ENCODE assay signal across 26 mouse cellular contexts in the genomic region with DNA sequence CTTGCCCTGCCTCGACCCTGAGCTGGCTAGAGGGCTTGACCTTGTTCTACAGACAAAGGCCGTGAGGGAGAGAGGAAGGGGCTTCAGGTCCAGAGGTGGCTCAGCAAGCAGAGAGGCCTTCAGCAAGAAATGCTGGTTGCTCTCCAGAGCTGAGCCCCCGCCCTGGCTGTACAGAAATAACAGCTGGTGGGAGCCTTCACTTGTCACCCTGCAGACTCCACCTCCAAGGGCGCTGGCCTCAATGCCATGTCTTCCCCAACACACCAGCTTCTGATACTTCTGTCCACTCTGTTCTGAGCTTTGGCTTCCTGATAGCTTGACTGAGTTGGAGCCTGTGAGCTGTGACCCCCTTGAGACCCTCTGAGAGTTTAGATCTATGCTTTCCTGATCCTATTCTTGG.
A peak's percentile ranks its signal among the peaks of the same experiment; 100 is the strongest.
DNase-seq lines count a peak whose midpoint lies in the region; ATAC-seq and TF ChIP-seq lines count a peak whose summit lies in the region.
"Had no signal": no experiment of that assay in that cellular context is flagged by ENCODE, and none has a peak within 500 bp of the region (broad histone marks: within the 10 kb centered on the region; RNA-seq: fewer than 3 reads in every experiment).

No protein-coding gene starts in this region.

- TF ChIP-seq CTCF in forebrain, postnatal 0 days (IDR thresholded peaks at IDR 0.05; ENCODE audit: low read depth): no peak
- no peak for TF ChIP-seq CTCF in stomach, postnatal 0 days (IDR thresholded peaks at IDR 0.05; ENCODE audit: low read depth)

- DNase-seq in forebrain, embryonic 10.5 days (ENCODE audit: extremely low spot score, low spot score): no peak
- no peak for DNase-seq in forebrain, postnatal 0 days
- DNase-seq in liver, embryonic 13.5 days: no peak
- DNase-seq in liver, embryonic 11.5 days (ENCODE audit: low spot score): no peak
- DNase-seq in midbrain, embryonic 10.5 days (ENCODE audit: low spot score): peak; percentile 31
- no peak for DNase-seq in midbrain, embryonic 11.5 days (ENCODE audit: low spot score, missing footprints)
- no peak for DNase-seq in stomach, postnatal 0 days (ENCODE audit: low spot score)
- DNase-seq: adrenal gland, postnatal 10 days; cerebellum, adult 9-10 months; gastrocnemius, postnatal 10 days; heart, postnatal 10 days; kidney, adult 18-20 months; layer of hippocampus, adult 9-11 months; left cerebral cortex, postnatal 4 days; liver, postnatal 0 days; right cerebral cortex, postnatal 4 days; thymus, postnatal 36 days had no signal

- H3K36me3 ChIP-seq in forebrain, embryonic 10.5 days (replicated peaks): no peaks in the 10 kb centered on the region
- no peaks in the 10 kb centered on the region for H3K36me3 ChIP-seq in forebrain, postnatal 0 days (ENCODE audit: insufficient read depth)
- H3K36me3 ChIP-seq in liver, embryonic 13.5 days: no peaks in the 10 kb centered on the region
- H3K36me3 ChIP-seq in liver, embryonic 11.5 days (ENCODE audit: control insufficient read depth, insufficient read depth, low read length): no peaks in the 10 kb centered on the region
- H3K36me3 ChIP-seq in midbrain, embryonic 10.5 days: no peaks in the 10 kb centered on the region
- H3K36me3 ChIP-seq in midbrain, embryonic 11.5 days (ENCODE audit: control insufficient read depth, insufficient read depth, low read length): no peaks in the 10 kb centered on the region
- no peaks in the 10 kb centered on the region for H3K36me3 ChIP-seq in myocyte (ENCODE audit: control insufficient read depth, insufficient read depth)
- no peaks in the 10 kb centered on the region for H3K36me3 ChIP-seq in stomach, postnatal 0 days (ENCODE audit: control insufficient read depth, insufficient read depth, low read length)
- H3K36me3 ChIP-seq: heart, embryonic 12.5 days; midbrain, embryonic 15.5 days; neural tube, embryonic 13.5 days had no signal

- H3K9ac ChIP-seq in forebrain, postnatal 0 days: no peak overlapping the region
- H3K9ac ChIP-seq in liver, embryonic 13.5 days: no peak overlapping the region
- no peak overlapping the region for H3K9ac ChIP-seq in liver, embryonic 11.5 days (ENCODE audit: low read depth, low read length)
- no peak overlapping the region for H3K9ac ChIP-seq in midbrain, embryonic 11.5 days (ENCODE audit: low read length)
- H3K9ac ChIP-seq in stomach, postnatal 0 days (ENCODE audit: low read length): no peak overlapping the region
- H3K9ac ChIP-seq: forebrain, embryonic 13.5 days; heart, embryonic 12.5 days; liver, postnatal 0 days; midbrain, embryonic 15.5 days; neural tube, embryonic 13.5 days had no signal

- ATAC-seq in forebrain, postnatal 0 days: no peak
- no peak for ATAC-seq in liver, embryonic 13.5 days (ENCODE audit: low read depth)
- no peak for ATAC-seq in liver, embryonic 11.5 days (replicated peaks; ENCODE audit: low FRiP score)
- ATAC-seq in midbrain, embryonic 11.5 days (ENCODE audit: low FRiP score): no peak
- no peak for ATAC-seq in stomach, postnatal 0 days (ENCODE audit: low FRiP score, low TSS enrichment)
- ATAC-seq: activated CD4-positive, CD25-positive, alpha-beta regulatory T cell, adult 4 months; forebrain, embryonic 13.5 days; liver, postnatal 0 days; midbrain, embryonic 15.5 days had no signal

- peaks cover 90% of the 10 kb centered on the region for H3K4me1 ChIP-seq in forebrain, embryonic 10.5 days
- H3K4me1 ChIP-seq in forebrain, postnatal 0 days (ENCODE audit: insufficient read depth): no peaks in the 10 kb centered on the region
- H3K4me1 ChIP-seq in liver, embryonic 13.5 days (replicated peaks): peaks cover 24% of the 10 kb centered on the region
- peaks cover 23% of the 10 kb centered on the region for H3K4me1 ChIP-seq in liver, embryonic 11.5 days (replicated peaks; ENCODE audit: control insufficient read depth, insufficient read depth, low read length)
- H3K4me1 ChIP-seq in midbrain, embryonic 10.5 days: peaks cover 74% of the 10 kb centered on the region
- peaks cover 19% of the 10 kb centered on the region; the same call in 1 of the 2 replicates for H3K4me1 ChIP-seq in midbrain, embryonic 11.5 days (ENCODE audit: control insufficient read depth, insufficient read depth, low read length)
- peaks cover 3% of the 10 kb centered on the region; the same call in 1 of the 2 replicates for H3K4me1 ChIP-seq in stomach, postnatal 0 days (replicated peaks; ENCODE audit: control insufficient read depth, insufficient read depth)

- H3K79me2 ChIP-seq in myocyte (ENCODE audit: control insufficient read depth, insufficient read depth): no peaks in the 10 kb centered on the region

- H3ac ChIP-seq in myocyte (ENCODE audit: control insufficient read depth, insufficient read length): no peak overlapping the region

- peaks cover 49% of the 10 kb centered on the region for H3K27me3 ChIP-seq in forebrain, embryonic 10.5 days (ENCODE audit: poor library complexity, severe bottlenecking)
- H3K27me3 ChIP-seq in forebrain, postnatal 0 days (ENCODE audit: insufficient read depth, low read length): no peaks in the 10 kb centered on the region; the same call in 1 of the 2 replicates
- no peaks in the 10 kb centered on the region for H3K27me3 ChIP-seq in liver, embryonic 13.5 days
- no peaks in the 10 kb centered on the region for H3K27me3 ChIP-seq in liver, embryonic 11.5 days (replicated peaks; ENCODE audit: control insufficient read depth, insufficient read depth, low read length)
- peaks cover 46% of the 10 kb centered on the region for H3K27me3 ChIP-seq in midbrain, embryonic 10.5 days (ENCODE audit: low read depth, poor library complexity, severe bottlenecking)
- H3K27me3 ChIP-seq in midbrain, embryonic 11.5 days (ENCODE audit: control insufficient read depth, insufficient read depth, low read length): 0 out of 2 replicates have a peak, but pooled peaks cover 2% of the 10 kb centered on the region
- peaks cover 4% of the 10 kb centered on the region for H3K27me3 ChIP-seq in myocyte (ENCODE audit: control insufficient read depth, insufficient read depth, insufficient read length)
- no peaks in the 10 kb centered on the region for H3K27me3 ChIP-seq in stomach, postnatal 0 days (ENCODE audit: control insufficient read depth, insufficient read depth, low read length)
- H3K27me3 ChIP-seq: heart, embryonic 12.5 days; midbrain, embryonic 15.5 days; neural tube, embryonic 13.5 days had no signal

- H3K27ac ChIP-seq in forebrain, embryonic 10.5 days: peak overlapping the region; percentile 83
- no peak overlapping the region for H3K27ac ChIP-seq in forebrain, postnatal 0 days (ENCODE audit: low read depth, low read length)
- 0 out of 2 replicates have a peak overlapping the region, but pooled peaks have one; percentile 29 for H3K27ac ChIP-seq in liver, embryonic 13.5 days
- H3K27ac ChIP-seq in liver, embryonic 11.5 days (ENCODE audit: low read depth, low read length): no peak overlapping the region
- peak overlapping the region; percentile 60 for H3K27ac ChIP-seq in midbrain, embryonic 10.5 days (replicated peaks)
- H3K27ac ChIP-seq in midbrain, embryonic 11.5 days (ENCODE audit: low read depth, low read length): no peak overlapping the region
- H3K27ac ChIP-seq in stomach, postnatal 0 days (replicated peaks): no peak overlapping the region
- H3K27ac ChIP-seq: forebrain, embryonic 13.5 days; kidney, postnatal 0 days; midbrain, embryonic 15.5 days; neural tube, embryonic 13.5 days had no signal

- no peak overlapping the region for H3K4me3 ChIP-seq in forebrain, embryonic 10.5 days
- no peak overlapping the region for H3K4me3 ChIP-seq in forebrain, postnatal 0 days (ENCODE audit: low read depth, low read length)
- H3K4me3 ChIP-seq in liver, embryonic 13.5 days (replicated peaks): no peak overlapping the region
- H3K4me3 ChIP-seq in liver, embryonic 11.5 days (ENCODE audit: low read depth, low read length): no peak overlapping the region
- no peak overlapping the region for H3K4me3 ChIP-seq in midbrain, embryonic 10.5 days
- H3K4me3 ChIP-seq in midbrain, embryonic 11.5 days (ENCODE audit: low read depth, low read length): no peak overlapping the region
- H3K4me3 ChIP-seq in myocyte: no peak overlapping the region
- no peak overlapping the region for H3K4me3 ChIP-seq in stomach, postnatal 0 days (ENCODE audit: low read depth, low read length)
- H3K4me3 ChIP-seq: erythroblast, embryonic 14.5 days; forebrain, embryonic 13.5 days; heart, embryonic 12.5 days; megakaryocyte, embryonic 14.5 days; midbrain, embryonic 15.5 days; neural tube, embryonic 13.5 days had no signal

- H3K4me2 ChIP-seq in forebrain, postnatal 0 days (ENCODE audit: low read depth): no peak overlapping the region
- H3K4me2 ChIP-seq in liver, embryonic 13.5 days: no peak overlapping the region
- H3K4me2 ChIP-seq in liver, embryonic 11.5 days: no peak overlapping the region
- H3K4me2 ChIP-seq in midbrain, embryonic 11.5 days: no peak overlapping the region
- H3K4me2 ChIP-seq in myocyte (ENCODE audit: low read depth): no peak overlapping the region
- no peak overlapping the region for H3K4me2 ChIP-seq in stomach, postnatal 0 days (replicated peaks; ENCODE audit: low read depth)
- H3K4me2 ChIP-seq: forebrain, embryonic 13.5 days; heart, embryonic 12.5 days; midbrain, embryonic 15.5 days; neural tube, embryonic 13.5 days had no signal

- no peak for TF ChIP-seq POLR2A in myocyte (IDR thresholded peaks at IDR 0.05; ENCODE audit: insufficient read length, low read depth)

- WGBS in forebrain, embryonic 10.5 days: 49% methylated on average over 4 of the region's 4 CpGs
- 79% methylated on average over 4 of the region's 4 CpGs for WGBS in forebrain, postnatal 0 days
- 44% methylated on average over 4 of the region's 4 CpGs for whole genome bisulfite sequencing in liver, embryonic 13.5 days (ENCODE audit: insufficient replicate concordance)
- 42% methylated on average over 4 of the region's 4 CpGs for WGBS in liver, embryonic 11.5 days
- WGBS in midbrain, embryonic 10.5 days: 35% methylated on average over 4 of the region's 4 CpGs
- WGBS in midbrain, embryonic 11.5 days: 33% methylated on average over 4 of the region's 4 CpGs
- WGBS in stomach, postnatal 0 days: 66% methylated on average over 4 of the region's 4 CpGs

- no peak for TF ChIP-seq EP300 in stomach, postnatal 0 days (optimal IDR thresholded peaks at IDR 0.05)

- no peaks in the 10 kb centered on the region for H3K9me3 ChIP-seq in forebrain, embryonic 10.5 days
- no peaks in the 10 kb centered on the region for H3K9me3 ChIP-seq in forebrain, postnatal 0 days (ENCODE audit: low read length)
- no peaks in the 10 kb centered on the region for H3K9me3 ChIP-seq in liver, embryonic 13.5 days (replicated peaks)
- no peaks in the 10 kb centered on the region for H3K9me3 ChIP-seq in liver, embryonic 11.5 days (ENCODE audit: control insufficient read depth, low read length)
- no peaks in the 10 kb centered on the region for H3K9me3 ChIP-seq in midbrain, embryonic 10.5 days (replicated peaks)
- H3K9me3 ChIP-seq in midbrain, embryonic 11.5 days (ENCODE audit: control insufficient read depth, low read length): no peaks in the 10 kb centered on the region
- no peaks in the 10 kb centered on the region for H3K9me3 ChIP-seq in stomach, postnatal 0 days (ENCODE audit: control insufficient read depth, low read length)
- H3K9me3 ChIP-seq: forebrain, embryonic 13.5 days; heart, embryonic 12.5 days; megakaryocyte, embryonic 14.5 days; midbrain, embryonic 15.5 days; neural tube, embryonic 13.5 days had no signal

TF ChIP-seq in myocyte, 11 proteins besides CTCF, POLR2A, EP300 and RAD21 (continues in another document):
- TF ChIP-seq MYOD1 (IDR thresholded peaks at IDR 0.05; ENCODE audit: control insufficient read depth in 1 of 3, insufficient read length in 2 of 3, low read depth in 2 of 3): peak in 2 of 3 experiments; percentile 25 to 56

Comparison
In these comparisons a context has a peak if more than half of its experiments do, and no peak if none do; other contexts are left out.
1. H3K27ac ChIP-seq: peak in forebrain, embryonic 10.5 days (single experiment), liver, embryonic 13.5 days (single experiment) and midbrain, embryonic 10.5 days (single experiment); none in forebrain, postnatal 0 days (single experiment), liver, embryonic 11.5 days (single experiment), midbrain, embryonic 11.5 days (single experiment) and stomach, postnatal 0 days (single experiment).